Mouse (Mus musculus) liver, embryonic 14.5 days (tissue): Measurements from ENCODE around the gene Chrnd. TPM values are rescaled to one million over a fixed set of nuclear protein-coding genes. Genes with fewer than 3 reads are reported as not detected.

Source experiments
- ATAC-seq: fragments of 200-750 bp; cut with Nextera tagmentation; 2 replicates; pipeline ENCODE4 v1.8.0; 2017; ENCODE audit warnings: moderate number of reproducible peaks, mild to moderate bottlenecking, moderate library complexity; ENCODE audit not compliant: insufficient read depth
- DNase-seq, 3 experiments: peaks; one replicate each; pipeline ENCODE4 v3.0.0-alpha.2; 2012 to 2013; ENCODE audit warnings: low read depth in 3 of 3, low spot score in 3 of 3
- H3K27ac ChIP-seq: fragments of 300-500 bp; sonication (generic); 2 replicates; pipeline ENCODE4 v1.5.1; 2014; ENCODE audit warnings: moderate library complexity, mild to moderate bottlenecking, control low read depth, inconsistent platforms
- H3K27me3 ChIP-seq: fragments of 300-500 bp; sonication (generic); 2 replicates; pipeline ENCODE4 v1.6.1; 2014; ENCODE audit warnings: mild to moderate bottlenecking, low read length, moderate library complexity; ENCODE audit not compliant: control insufficient read depth, insufficient read depth
- H3K36me3 ChIP-seq: fragments of 300-500 bp; sonication (generic); replicated peaks from 2 replicates; pipeline ENCODE4 v1.6.1; 2014; ENCODE audit warnings: low read depth; ENCODE audit not compliant: control insufficient read depth, insufficient read depth
- H3K4me1 ChIP-seq, 2 experiments: fragments of 200-500 bp in 1 of 2; fragments of 300-500 bp in 1 of 2; sonication (generic) in 1 of 2; replicated peaks; 2 replicates each; pipeline ENCODE4 v1.6.1; 2012 to 2014; ENCODE audit warnings: antibody characterized with exemption in 1 of 2, inconsistent platforms in 1 of 2, low read length in 1 of 2; ENCODE audit not compliant: control insufficient read depth in 2 of 2, insufficient read depth in 2 of 2
- H3K4me2 ChIP-seq: fragments of 300-500 bp; sonication (generic); 2 replicates; pipeline ENCODE4 v1.6.1; 2014; ENCODE audit warnings: low read depth, mild to moderate bottlenecking, control low read depth, moderate library complexity
- H3K4me3 ChIP-seq, 2 experiments: fragments of 200-500 bp in 1 of 2; fragments of 300-500 bp in 1 of 2; sonication (generic) in 1 of 2; 2 replicates each; pipeline ENCODE4 v1.5.1; 2012 to 2014; ENCODE audit warnings: low read depth in 2 of 2, low read length in 2 of 2, mild to moderate bottlenecking in 2 of 2, control low read depth in 1 of 2, inconsistent platforms in 1 of 2, moderate library complexity in 1 of 2; ENCODE audit not compliant: insufficient read depth in 1 of 2
- H3K9ac ChIP-seq: fragments of 300-500 bp; sonication (generic); replicated peaks from 2 replicates; pipeline ENCODE4 v1.6.1; 2014; ENCODE audit warnings: mild to moderate bottlenecking, control low read depth, moderate library complexity
- H3K9me3 ChIP-seq: fragments of 300-500 bp; sonication (generic); 2 replicates; pipeline ENCODE4 v1.6.1; 2016; ENCODE audit warnings: low read length, mixed read lengths; ENCODE audit not compliant: control insufficient read depth
- CTCF ChIP-seq: IDR thresholded peaks from 2 replicates; pipeline ENCODE4 v1.5.1; 2016; ENCODE audit warnings: antibody characterized with exemption, low read depth, control low read depth
- EP300 ChIP-seq: IDR thresholded peaks from 2 replicates; pipeline ENCODE4 v1.6.1; 2016; ENCODE audit warnings: antibody characterized with exemption, low read depth
- WGBS: fragments of 180-500 bp; shearing (Covaris S2); extraction: QIAGEN DNeasy Blood & Tissue Kit; methylation state at CpG from one replicate; pipeline ENCODE4 v1.1.7; 2014; ENCODE audit not compliant: insufficient replicate concordance; 5-methylcytosine and 5-hydroxymethylcytosine counted together
- polyA plus RNA-seq, 2 experiments: library from polyadenylated mRNA; depleted of rRNA in 1 of 2; stranded (reverse) in 1 of 2; unstranded in 1 of 2; fragments of >200 nt; fragmentation: Nextera tagmentation in 1 of 2; extraction: Ambion mirVana in 1 of 2; gene quantifications; 2 replicates each; pipeline versions ENCODE4 v1.2.1 to v1.2.3; 2012 to 2014

Gene Chrnd
- polyA plus RNA-seq, 2 experiments = not detected

DNA sequence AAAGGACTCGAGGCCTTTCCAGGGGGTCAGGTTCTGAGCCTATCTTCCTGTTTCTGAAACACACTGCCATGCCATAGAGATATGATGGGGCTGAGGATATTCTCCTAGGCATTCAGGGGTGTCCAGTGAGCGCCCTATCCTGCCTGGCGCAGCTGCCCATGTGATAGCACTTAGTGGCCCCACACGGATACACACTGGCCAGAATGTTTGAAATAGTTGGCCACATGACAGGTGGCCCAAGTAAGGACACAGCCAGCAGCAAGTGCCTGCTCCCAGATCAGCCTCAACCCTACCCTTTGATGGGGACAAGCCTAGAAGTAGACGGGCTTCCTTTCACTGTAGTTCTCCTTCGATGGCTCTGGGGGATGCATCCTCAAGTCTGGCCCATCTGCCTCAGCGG lies 14.1 kb downstream of the Chrnd start, which contains the start of gene Chrng:
TSS of gene Chrng (plus strand) at position 193 of the 400 bp plus-strand sequence.
- H3K27me3 ChIP-seq = peaks cover 7% of the 10 kb centered on the region
- DNase-seq = no peak
- no peaks in the 10 kb centered on the region for H3K9me3 ChIP-seq
- no peak within 1 kb of the TSS for H3K4me3 ChIP-seq
- no peak within 1 kb of the TSS for H3K4me2 ChIP-seq
- WGBS = 61% methylated on average over 7 of the region's 7 CpGs
- no peak within 1 kb of the TSS for H3K27ac ChIP-seq
- no peak within 1 kb of the TSS for H3K9ac ChIP-seq
- TF ChIP-seq CTCF (no peak), EP300 (no peak)
- ATAC-seq = no peak
- H3K36me3 ChIP-seq = no peaks in the 10 kb centered on the region
- no peaks in the 10 kb centered on the region for H3K4me1 ChIP-seq

- no peak for DNase-seq
- Histone ChIP-seq H3K4me2 (no peak overlapping the region), H3K4me3 (no peak overlapping the region), H3K27ac (no peak overlapping the region), H3K27me3 (peaks cover 7% of the 10 kb centered on the region), H3K4me1 (no peaks in the 10 kb centered on the region), H3K36me3 (no peaks in the 10 kb centered on the region), H3K9ac (no peak overlapping the region), H3K9me3 (no peaks in the 10 kb centered on the region)
- no peak for ATAC-seq
- TF ChIP-seq EP300 = no peak
- TF ChIP-seq CTCF = no peak
- WGBS = 36% methylated on average over 6 of the region's 6 CpGs
These were observed 14.6 kb downstream of the Chrnd start for GRCm38 (mm10) chr1:87205038-87205437.

GRCm38 (mm10) chr1:87205502-87205901 lies 15.1 kb downstream of the Chrnd start:
- TF ChIP-seq EP300 (no peak), CTCF (no peak)
- Histone ChIP-seq H3K27me3 (peaks cover 7% of the 10 kb centered on the region), H3K36me3 (no peaks in the 10 kb centered on the region), H3K4me3 (no peak overlapping the region), H3K9ac (no peak overlapping the region), H3K4me2 (no peak overlapping the region), H3K27ac (no peak overlapping the region), H3K9me3 (no peaks in the 10 kb centered on the region), H3K4me1 (no peaks in the 10 kb centered on the region)
- ATAC-seq (no peak), DNase-seq (no peak)
- WGBS = 40% methylated on average over 3 of the region's 3 CpGs

DNA sequence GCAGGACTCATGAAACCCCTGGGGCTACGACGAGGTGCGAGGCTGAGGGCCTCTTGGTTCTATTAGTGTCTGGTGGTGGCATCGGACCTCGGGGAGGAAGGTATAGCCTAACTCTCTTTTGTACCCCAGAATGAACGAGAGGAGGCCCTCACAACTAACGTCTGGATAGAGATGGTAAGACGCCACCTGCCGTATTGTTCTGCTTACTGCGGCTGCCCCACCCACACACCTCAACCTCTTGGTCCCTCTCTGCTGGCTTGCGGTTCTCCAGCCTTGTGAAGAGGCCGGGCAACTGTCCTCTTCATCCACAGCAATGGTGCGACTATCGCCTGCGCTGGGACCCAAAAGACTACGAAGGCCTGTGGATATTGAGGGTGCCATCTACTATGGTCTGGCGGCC lies 15.9 kb downstream of the Chrnd start:
- Histone ChIP-seq H3K4me2 (no peak overlapping the region), H3K27me3 (peaks cover 7% of the 10 kb centered on the region), H3K4me1 (no peaks in the 10 kb centered on the region), H3K27ac (no peak overlapping the region), H3K4me3 (no peak overlapping the region), H3K9ac (no peak overlapping the region), H3K36me3 (no peaks in the 10 kb centered on the region), H3K9me3 (no peaks in the 10 kb centered on the region)
- TF ChIP-seq CTCF (peak; percentile 51), EP300 (no peak)
- ATAC-seq (no peak), DNase-seq (no peak)
- 21% methylated on average over 17 of the region's 17 CpGs for WGBS

- TF ChIP-seq CTCF = no peak
- no peak for TF ChIP-seq EP300
- DNase-seq (no peak), ATAC-seq (no peak)
- no peak overlapping the region for H3K27ac ChIP-seq
- peaks cover 7% of the 10 kb centered on the region for H3K27me3 ChIP-seq
- H3K9me3 ChIP-seq = no peaks in the 10 kb centered on the region
- H3K4me1 ChIP-seq = peaks cover 11 to 19% of the 10 kb centered on the region in 2 experiments
- H3K9ac ChIP-seq = no peak overlapping the region
- no peak overlapping the region for H3K4me2 ChIP-seq
- H3K4me3 ChIP-seq = no peak overlapping the region
- WGBS = 53% methylated on average over 4 of the region's 4 CpGs
- 0 out of 2 replicates have a peak, but pooled peaks cover under 1% of the 10 kb centered on the region for H3K36me3 ChIP-seq
These were observed 21.0 kb downstream of the Chrnd start for GRCm38 (mm10) chr1:87211431-87211830.
